Mouse (Mus musculus) neural tube, embryonic 14.5 days (tissue): ENCODE results near the gene Dbi. TPM values are rescaled to one million over a fixed set of nuclear protein-coding genes. Genes with fewer than 3 reads are reported as not detected.

Source experiments
- ATAC-seq: fragments of 200-750 bp; cut with Nextera tagmentation; 2 replicates; pipeline ENCODE4 v1.8.0; 2017; ENCODE audit warnings: low read depth, mild to moderate bottlenecking, moderate TSS enrichment, moderate library complexity
- H3K27ac ChIP-seq: fragments of 300-500 bp; sonication (generic); 2 replicates; pipeline ENCODE4 v1.5.1; 2014; ENCODE audit warnings: low read depth, mild to moderate bottlenecking, control low read depth, low read length, moderate library complexity, mixed read lengths
- H3K27me3 ChIP-seq: fragments of 300-500 bp; sonication (generic); 2 replicates; pipeline ENCODE4 v1.6.1; 2014; ENCODE audit warnings: low read length; ENCODE audit not compliant: control insufficient read depth, insufficient read depth
- H3K36me3 ChIP-seq: fragments of 300-500 bp; sonication (generic); 2 replicates; pipeline ENCODE4 v1.6.1; 2014; ENCODE audit warnings: low read length, mixed read lengths; ENCODE audit not compliant: control insufficient read depth, insufficient read depth
- H3K4me1 ChIP-seq: fragments of 300-500 bp; sonication (generic); 2 replicates; pipeline ENCODE4 v1.6.1; 2014; ENCODE audit warnings: low read length; ENCODE audit not compliant: control insufficient read depth, insufficient read depth
- H3K4me2 ChIP-seq: fragments of 300-500 bp; sonication (generic); 2 replicates; pipeline ENCODE4 v1.6.1; 2014; ENCODE audit warnings: mild to moderate bottlenecking, low read depth, low read length, control low read depth
- H3K4me3 ChIP-seq: fragments of 300-500 bp; sonication (generic); 2 replicates; pipeline ENCODE4 v1.5.1; 2014; ENCODE audit warnings: low read depth, low read length, control low read depth, mixed read lengths
- H3K9ac ChIP-seq: fragments of 300-500 bp; sonication (generic); replicated peaks from 2 replicates; pipeline ENCODE4 v1.6.1; 2014; ENCODE audit warnings: low read depth, mild to moderate bottlenecking, control low read depth, low read length, mixed read lengths
- H3K9me3 ChIP-seq: fragments of 300-500 bp; sonication (generic); 2 replicates; pipeline ENCODE4 v1.6.1; 2016; ENCODE audit warnings: low read length; ENCODE audit not compliant: control insufficient read depth
- WGBS: fragments of 180-500 bp; shearing (Covaris S2); extraction: QIAGEN DNeasy Blood & Tissue Kit; methylation state at CpG from one replicate; pipeline ENCODE4 v1.1.7; 2014; 5-methylcytosine and 5-hydroxymethylcytosine counted together
- polyA plus RNA-seq: library from polyadenylated mRNA; unstranded; fragments of >200 nt; fragmentation: Nextera tagmentation; extraction: Ambion mirVana; gene quantifications from 2 replicates; pipeline ENCODE4 v1.2.1, GENCODE M21; 2014

Gene Dbi
- polyA plus RNA-seq, 1 experiment from 2014 or later = 1,897 TPM

DNA sequence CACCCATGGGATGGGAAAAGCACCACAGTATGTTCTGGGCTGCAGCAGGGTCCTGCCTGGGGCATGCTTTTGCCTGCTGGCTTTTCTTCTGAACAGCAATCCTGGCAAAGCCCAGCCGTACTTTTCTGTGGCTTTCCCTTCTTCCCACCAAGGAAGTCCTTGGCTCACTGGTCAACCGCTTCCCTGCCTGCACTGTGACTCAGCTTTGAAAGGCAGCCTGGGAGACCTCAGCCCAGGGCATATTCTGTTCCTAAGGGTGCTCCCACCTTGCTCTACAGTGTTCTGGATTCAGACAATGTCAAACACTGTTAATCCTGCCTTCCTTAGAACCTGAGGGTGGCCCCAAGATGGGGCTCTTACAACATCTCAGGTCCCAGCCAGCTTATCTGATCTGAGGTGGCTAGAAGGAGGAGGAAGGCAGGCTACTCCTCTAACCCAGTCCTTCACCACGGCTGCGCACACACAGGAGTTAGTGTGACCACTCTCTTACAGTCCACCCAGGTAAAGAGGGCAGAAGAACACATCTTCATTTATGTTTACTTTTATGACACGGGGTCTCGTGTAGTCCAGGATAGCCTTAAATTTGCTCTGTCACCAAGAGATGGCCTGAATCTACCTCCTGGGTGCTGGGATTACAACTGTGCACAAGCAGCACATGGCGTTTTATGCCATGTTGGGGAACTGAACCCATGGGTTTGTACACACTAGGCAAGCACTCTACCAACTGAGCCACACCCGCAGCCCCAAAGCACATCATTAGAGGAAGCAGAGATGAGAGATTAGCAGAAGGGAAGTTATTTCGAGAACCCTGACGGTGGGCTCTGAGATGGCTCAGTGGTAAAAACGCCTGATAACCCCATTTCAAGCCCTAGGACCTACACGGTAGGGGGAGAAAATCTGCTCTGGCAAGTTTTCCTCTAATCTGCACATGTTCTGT is 8.4 kb downstream of the Dbi start:
- Histone ChIP-seq H3K4me2 (no peak overlapping the region), H3K9me3 (no peaks in the 10 kb centered on the region), H3K27me3 (no peaks in the 10 kb centered on the region), H3K36me3 (peaks cover 15% of the 10 kb centered on the region; the same call in 1 of the 2 replicates), H3K27ac (no peak overlapping the region), H3K4me3 (no peak overlapping the region), H3K4me1 (no peaks in the 10 kb centered on the region), H3K9ac (no peak overlapping the region)
- ATAC-seq = no peak
- 89% methylated on average over 12 of the region's 12 CpGs for WGBS

GRCm38 (mm10) chr1:120111766-120112165 is 9.1 kb downstream of the Dbi start:
- WGBS = 78% methylated on average over 8 of the region's 8 CpGs
- no peaks in the 10 kb centered on the region for H3K4me1 ChIP-seq
- no peak overlapping the region for H3K4me3 ChIP-seq
- H3K9me3 ChIP-seq = no peaks in the 10 kb centered on the region
- H3K36me3 ChIP-seq = peaks cover 15% of the 10 kb centered on the region; the same call in 1 of the 2 replicates
- no peak for ATAC-seq
- H3K27ac ChIP-seq = no peak overlapping the region
- H3K4me2 ChIP-seq = no peak overlapping the region
- no peaks in the 10 kb centered on the region for H3K27me3 ChIP-seq
- no peak overlapping the region for H3K9ac ChIP-seq

DNA sequence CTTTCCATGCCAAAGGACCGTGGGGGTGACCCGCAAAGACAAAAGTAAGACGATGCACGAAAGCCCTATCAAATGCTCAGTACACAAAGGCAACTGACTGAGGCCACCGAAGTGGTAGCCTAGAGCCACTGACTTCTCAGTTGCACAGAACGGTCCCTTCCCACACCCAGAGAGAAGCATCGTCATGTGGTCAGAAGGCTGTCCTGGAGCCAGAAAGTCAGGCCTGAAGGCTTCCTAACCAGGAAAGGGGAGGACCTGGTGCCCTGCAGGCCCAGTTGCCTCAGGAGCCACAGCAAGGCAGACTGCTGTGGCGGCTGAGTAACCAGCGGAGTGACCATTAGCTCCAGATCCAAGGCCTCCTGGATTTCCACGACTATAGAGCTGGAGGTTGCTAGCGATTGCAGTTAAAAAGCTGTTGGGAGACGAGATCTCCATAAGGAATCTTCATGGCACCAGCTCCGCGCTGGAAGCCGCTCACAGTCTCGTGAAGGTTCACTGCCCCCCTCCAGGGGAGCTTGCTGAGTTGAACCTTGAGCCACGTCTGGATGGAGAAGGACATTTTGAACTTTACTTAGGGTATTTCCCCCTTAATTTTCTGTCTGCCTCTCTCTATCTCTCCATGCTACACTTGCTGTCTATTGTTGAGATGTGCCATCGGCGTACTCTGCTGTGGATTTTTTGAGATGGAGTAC is 11.0 kb downstream of the Dbi start:
- no peak overlapping the region for H3K4me3 ChIP-seq
- H3K4me2 ChIP-seq = no peak overlapping the region
- WGBS = 87% methylated on average over 19 of the region's 19 CpGs
- H3K27me3 ChIP-seq = no peaks in the 10 kb centered on the region
- no peaks in the 10 kb centered on the region for H3K4me1 ChIP-seq
- H3K9ac ChIP-seq = no peak overlapping the region
- H3K36me3 ChIP-seq = peaks cover 12% of the 10 kb centered on the region; the same call in 1 of the 2 replicates
- ATAC-seq = no peak
- no peaks in the 10 kb centered on the region for H3K9me3 ChIP-seq
- no peak overlapping the region for H3K27ac ChIP-seq

GRCm38 (mm10) chr1:120105556-120105959 is 15.3 kb downstream of the Dbi start:
- 70% methylated on average over 5 of the region's 5 CpGs for WGBS
- no peak overlapping the region for H3K4me2 ChIP-seq
- H3K4me1 ChIP-seq = no peaks in the 10 kb centered on the region
- H3K27ac ChIP-seq = no peak overlapping the region
- no peak for ATAC-seq
- H3K27me3 ChIP-seq = no peaks in the 10 kb centered on the region
- H3K9me3 ChIP-seq = no peaks in the 10 kb centered on the region
- H3K36me3 ChIP-seq = no peaks in the 10 kb centered on the region
- H3K4me3 ChIP-seq = no peak overlapping the region
- H3K9ac ChIP-seq = no peak overlapping the region

- H3K36me3 ChIP-seq = no peaks in the 10 kb centered on the region
- no peak for ATAC-seq
- no peak overlapping the region for H3K4me2 ChIP-seq
- no peak overlapping the region for H3K27ac ChIP-seq
- H3K9ac ChIP-seq = no peak overlapping the region
- H3K4me1 ChIP-seq = no peaks in the 10 kb centered on the region
- 90% methylated on average over 3 of the region's 3 CpGs for WGBS
- H3K9me3 ChIP-seq = no peaks in the 10 kb centered on the region
- no peaks in the 10 kb centered on the region for H3K27me3 ChIP-seq
- H3K4me3 ChIP-seq = no peak overlapping the region
These were observed 19.7 kb downstream of the Dbi start for GRCm38 (mm10) chr1:120101227-120101609.

DNA sequence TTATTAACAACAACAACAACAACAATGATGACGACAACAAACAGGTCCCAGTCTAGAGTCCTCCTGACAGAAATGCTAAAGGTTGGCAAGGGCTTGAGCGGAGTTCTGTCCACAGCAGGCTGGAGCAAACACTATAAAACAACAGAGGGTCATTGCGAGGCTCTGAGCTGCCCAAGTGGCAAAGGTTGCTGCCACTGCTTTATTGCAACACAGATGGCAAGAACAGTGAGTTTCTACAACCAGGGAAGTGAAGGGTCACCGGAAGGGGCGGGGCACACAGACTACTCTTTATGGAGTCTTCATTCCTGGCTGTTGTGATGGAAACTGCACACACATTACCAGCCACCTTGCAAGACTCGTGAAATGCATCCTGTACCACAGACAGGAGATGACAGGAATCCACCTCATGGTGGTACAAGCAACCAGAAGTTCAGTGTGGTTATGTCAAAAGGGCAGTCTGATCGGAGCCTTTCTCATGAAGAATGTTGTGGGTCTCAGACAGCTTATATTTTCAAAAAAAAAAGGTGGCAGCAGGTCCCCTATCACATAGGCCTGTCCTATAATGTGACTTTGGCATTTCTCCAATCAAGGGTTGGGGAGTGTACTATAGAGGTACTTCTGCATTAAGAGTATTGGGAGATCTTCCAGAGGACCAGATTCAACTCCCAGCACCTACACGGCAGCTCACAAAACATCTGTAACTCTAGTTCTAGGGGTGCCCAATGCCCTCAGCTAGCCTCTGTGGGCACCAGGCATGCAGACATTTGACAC is 20.2 kb downstream of the Dbi start:
- Histone ChIP-seq H3K27ac (no peak overlapping the region), H3K4me3 (no peak overlapping the region), H3K27me3 (no peaks in the 10 kb centered on the region), H3K9ac (no peak overlapping the region), H3K36me3 (no peaks in the 10 kb centered on the region), H3K9me3 (no peaks in the 10 kb centered on the region), H3K4me1 (no peaks in the 10 kb centered on the region), H3K4me2 (no peak overlapping the region)
- no peak for ATAC-seq
- 69% methylated on average over 8 of the region's 8 CpGs for WGBS

- no peaks in the 10 kb centered on the region for H3K36me3 ChIP-seq
- WGBS = 69% methylated on average over 6 of the region's 6 CpGs
These were observed 21.4 kb downstream of the Dbi start for GRCm38 (mm10) chr1:120099483-120099882.

DNA sequence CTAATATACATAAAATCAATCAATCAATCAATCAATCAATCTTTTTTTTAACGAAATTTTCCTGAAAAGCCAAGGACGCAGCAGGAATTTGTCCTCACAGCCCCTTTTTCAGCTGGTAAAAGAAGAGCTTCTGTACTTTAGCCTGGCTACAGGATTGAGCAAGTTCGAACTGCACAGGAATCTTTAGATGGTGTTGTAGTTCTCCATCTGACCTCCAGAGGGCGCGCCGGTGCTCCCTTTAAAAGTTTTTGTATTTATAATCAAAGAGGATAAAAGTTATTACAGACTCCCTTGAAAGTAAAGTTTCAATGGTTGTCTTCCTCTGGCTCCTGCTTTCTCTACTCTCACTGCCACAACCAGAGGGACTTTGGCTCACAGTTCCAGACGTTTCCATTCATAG is 22.6 kb downstream of the Dbi start:
- Histone ChIP-seq H3K27me3 (no peaks in the 10 kb centered on the region), H3K27ac (no peak overlapping the region), H3K9me3 (no peaks in the 10 kb centered on the region), H3K4me2 (no peak overlapping the region), H3K36me3 (no peaks in the 10 kb centered on the region), H3K4me1 (no peaks in the 10 kb centered on the region), H3K9ac (no peak overlapping the region), H3K4me3 (no peak overlapping the region)
- WGBS = 14% methylated on average over 7 of the region's 7 CpGs
- no peak for ATAC-seq

More at GRCm38 (mm10) chr1:120099483-120099882, 21.4 kb downstream of the Dbi start:
- Histone ChIP-seq H3K4me1 (no peaks in the 10 kb centered on the region), H3K9ac (no peak overlapping the region), H3K27me3 (no peaks in the 10 kb centered on the region), H3K9me3 (no peaks in the 10 kb centered on the region), H3K4me2 (no peak overlapping the region), H3K4me3 (no peak overlapping the region), H3K27ac (no peak overlapping the region)
- no peak for ATAC-seq
